Mouse (Mus musculus): ENCODE data around the gene Zfp760. TPM values are rescaled to one million over a fixed set of nuclear protein-coding genes. Genes with fewer than 3 reads are reported as not detected.

The Zfp760 gene
- total and polyA plus RNA-seq, 3 experiments: 2.5 TPM; not detected in 1

GRCm38 (mm10) chr17:21752791-21753190, 45.2 kb downstream of the Zfp760 start:
- H3K9me3 ChIP-seq (replicated peaks; ENCODE audit: insufficient read depth, low read length): no peaks in the 10 kb centered on the region
- DNase-seq (ENCODE audit: low read depth, low spot score): no peak
- no peak overlapping the region for H3K27ac ChIP-seq (ENCODE audit: control insufficient read depth, low read depth, low read length)
- TF ChIP-seq MAZ (IDR thresholded peaks at IDR 0.05; ENCODE audit: low read depth, low read length): no peak
- H3K4me1 ChIP-seq (ENCODE audit: control insufficient read depth in 1 of 2, insufficient read depth in 2 of 2, low read length in 2 of 2): no peaks in the 10 kb centered on the region
- H3K4me3 ChIP-seq (ENCODE audit: control insufficient read depth in 1 of 2, insufficient read depth in 1 of 2, low read depth in 2 of 2, low read length in 2 of 2): no peak overlapping the region
- H3K27me3 ChIP-seq (ENCODE audit: control insufficient read depth in 1 of 2, insufficient read depth in 2 of 2, low read length in 2 of 2): no peaks in the 10 kb centered on the region
- H3K79me2 ChIP-seq (ENCODE audit: control insufficient read depth, insufficient read depth, low read length, poor library complexity): no peaks in the 10 kb centered on the region
- no peak overlapping the region for H3K9ac ChIP-seq (ENCODE audit: control insufficient read depth, low read depth, low read length, poor library complexity, severe bottlenecking)
- no peaks in the 10 kb centered on the region for H3K36me3 ChIP-seq (ENCODE audit: control insufficient read depth in 1 of 2, insufficient read depth in 2 of 2, low read length in 2 of 2)

DNA sequence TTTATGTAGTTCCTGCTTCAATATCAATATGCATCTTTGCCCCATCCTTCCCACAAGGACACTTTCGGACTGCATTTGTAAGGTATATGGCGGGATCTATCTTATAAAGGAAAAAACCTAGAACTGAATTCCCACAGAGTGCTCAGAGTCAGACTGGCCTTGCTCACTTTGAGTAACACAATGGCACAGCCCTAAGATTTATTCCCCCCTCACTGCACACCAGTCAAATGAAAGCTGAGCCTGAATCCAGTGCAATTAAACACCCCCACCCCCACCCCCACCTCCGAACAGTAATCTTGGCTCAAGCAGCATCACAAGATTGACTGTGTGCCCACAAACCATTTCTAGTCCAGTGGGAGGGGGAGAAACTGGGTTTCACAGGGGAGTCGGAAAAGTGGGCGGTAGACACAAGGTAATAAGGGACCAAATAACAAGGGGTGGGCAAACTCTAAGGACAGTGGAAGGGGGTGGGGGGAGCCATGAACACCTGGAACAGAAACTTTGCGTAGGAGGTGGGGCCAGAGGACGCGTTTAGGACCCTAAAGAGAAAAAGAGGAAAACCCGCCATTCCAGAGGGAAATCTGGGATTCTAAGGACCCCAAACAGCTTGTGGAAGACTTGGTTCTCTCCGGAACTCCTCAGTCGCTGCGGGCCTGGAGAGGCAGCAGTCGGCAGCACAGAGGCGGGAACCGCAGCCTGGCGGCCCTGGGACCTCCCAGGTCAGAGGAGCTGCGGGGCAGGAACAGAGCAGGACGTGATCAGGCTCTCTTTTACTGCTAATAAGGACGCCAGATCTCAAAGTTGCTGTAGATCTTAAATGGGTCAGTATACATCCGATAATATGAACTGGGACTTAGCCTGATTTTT, 46.0 kb downstream of the Zfp760 start:
- Histone ChIP-seq H3K9me3 (replicated peaks; ENCODE audit: insufficient read depth, low read length) (no peaks in the 10 kb centered on the region), H3K4me1 (ENCODE audit: control insufficient read depth in 1 of 2, insufficient read depth in 2 of 2, low read length in 2 of 2) (no peaks in the 10 kb centered on the region), H3K79me2 (ENCODE audit: control insufficient read depth, insufficient read depth, low read length, poor library complexity) (no peaks in the 10 kb centered on the region), H3K27me3 (ENCODE audit: control insufficient read depth in 1 of 2, insufficient read depth in 2 of 2, low read length in 2 of 2) (no peaks in the 10 kb centered on the region), H3K9ac (ENCODE audit: control insufficient read depth, low read depth, low read length, poor library complexity, severe bottlenecking) (no peak overlapping the region), H3K27ac (ENCODE audit: control insufficient read depth, low read depth, low read length) (no peak overlapping the region), H3K36me3 (ENCODE audit: control insufficient read depth in 1 of 2, insufficient read depth in 2 of 2, low read length in 2 of 2) (no peaks in the 10 kb centered on the region), H3K4me3 (ENCODE audit: control insufficient read depth in 1 of 2, insufficient read depth in 1 of 2, low read depth in 2 of 2, low read length in 2 of 2) (no peak overlapping the region)
- TF ChIP-seq TBP (IDR thresholded peaks at IDR 0.05; ENCODE audit: low read depth, low read length): no peak
- TF ChIP-seq POLR2AphosphoS5 (IDR thresholded peaks at IDR 0.05; ENCODE audit: borderline replicate concordance, low read depth, low read length): no peak
- TF ChIP-seq HCFC1 (IDR thresholded peaks at IDR 0.05; ENCODE audit: low read depth, low read length): no peak
- TF ChIP-seq TAL1 (IDR thresholded peaks at IDR 0.05; ENCODE audit: low read length): no peak
- TF ChIP-seq RAD21 (IDR thresholded peaks at IDR 0.05; ENCODE audit: low read depth, low read length): no peak
- no peak for TF ChIP-seq SIN3A (IDR thresholded peaks at IDR 0.05; ENCODE audit: low read length)
- TF ChIP-seq GABPA (IDR thresholded peaks at IDR 0.05; ENCODE audit: low read depth, low read length): no peak
- no peak for TF ChIP-seq BHLHE40 (IDR thresholded peaks at IDR 0.05; ENCODE audit: borderline replicate concordance, low read depth, low read length)
- no peak for TF ChIP-seq CTCF (IDR thresholded peaks at IDR 0.05 in 2 of 3, conservative IDR thresholded peaks at IDR 0.05 in 1 of 3; ENCODE audit: control insufficient read depth in 1 of 3, insufficient read depth in 1 of 3, low read depth in 2 of 3, low read length in 3 of 3, poor library complexity in 1 of 3, severe bottlenecking in 1 of 3)
- no peak for DNase-seq (ENCODE audit: low read depth, low spot score)

- Histone ChIP-seq H3K9me3 (replicated peaks; ENCODE audit: insufficient read depth, low read length) (no peaks in the 10 kb centered on the region), H3K36me3 (ENCODE audit: control insufficient read depth in 1 of 2, insufficient read depth in 2 of 2, low read length in 2 of 2) (no peaks in the 10 kb centered on the region), H3K4me1 (ENCODE audit: control insufficient read depth in 1 of 2, insufficient read depth in 2 of 2, low read length in 2 of 2) (no peaks in the 10 kb centered on the region), H3K27me3 (ENCODE audit: control insufficient read depth in 1 of 2, insufficient read depth in 2 of 2, low read length in 2 of 2) (no peaks in the 10 kb centered on the region), H3K4me3 (ENCODE audit: control insufficient read depth in 1 of 2, insufficient read depth in 1 of 2, low read depth in 2 of 2, low read length in 2 of 2) (no peak overlapping the region), H3K79me2 (ENCODE audit: control insufficient read depth, insufficient read depth, low read length, poor library complexity) (no peaks in the 10 kb centered on the region), H3K27ac (ENCODE audit: control insufficient read depth, low read depth, low read length) (no peak overlapping the region), H3K9ac (ENCODE audit: control insufficient read depth, low read depth, low read length, poor library complexity, severe bottlenecking) (no peak overlapping the region)
- no peak for DNase-seq (ENCODE audit: low read depth, low spot score)
- TF ChIP-seq SIN3A (IDR thresholded peaks at IDR 0.05; ENCODE audit: low read length): no peak
- TF ChIP-seq MEF2A (IDR thresholded peaks at IDR 0.05; ENCODE audit: extremely low read depth, insufficient replicate concordance, low read depth, low read length, poor library complexity, severe bottlenecking): no peak
- TF ChIP-seq USF2 (IDR thresholded peaks at IDR 0.05; ENCODE audit: borderline replicate concordance in 1 of 2, insufficient read depth in 1 of 2, low read depth in 1 of 2, low read length in 2 of 2): no peak
- TF ChIP-seq TAL1 (IDR thresholded peaks at IDR 0.05; ENCODE audit: low read length): no peak
- TF ChIP-seq TCF12 (IDR thresholded peaks at IDR 0.05; ENCODE audit: low read depth, low read length): no peak
- no peak for TF ChIP-seq E2F4 (IDR thresholded peaks at IDR 0.05; ENCODE audit: borderline replicate concordance, low read depth, low read length)
- TF ChIP-seq CTCF (IDR thresholded peaks at IDR 0.05 in 2 of 3, conservative IDR thresholded peaks at IDR 0.05 in 1 of 3; ENCODE audit: control insufficient read depth in 1 of 3, insufficient read depth in 1 of 3, low read depth in 2 of 3, low read length in 3 of 3, poor library complexity in 1 of 3, severe bottlenecking in 1 of 3): no peak
- no peak for TF ChIP-seq HCFC1 (IDR thresholded peaks at IDR 0.05; ENCODE audit: low read depth, low read length)
- no peak for TF ChIP-seq CHD2 (IDR thresholded peaks at IDR 0.05; ENCODE audit: low read length)
- no peak for TF ChIP-seq POLR2AphosphoS5 (IDR thresholded peaks at IDR 0.05; ENCODE audit: borderline replicate concordance, low read depth, low read length)
- TF ChIP-seq RAD21 (IDR thresholded peaks at IDR 0.05; ENCODE audit: low read depth, low read length): no peak
- TF ChIP-seq MAZ (IDR thresholded peaks at IDR 0.05; ENCODE audit: low read depth, low read length): no peak
These were observed 62.8 kb downstream of the Zfp760 start for GRCm38 (mm10) chr17:21770336-21770735.
